Mouse (Mus musculus): ENCODE data around the gene Klhdc7b.
A peak's percentile ranks its signal among the peaks of the same experiment; 100 is the strongest.

Klhdc7b gene

DNA sequence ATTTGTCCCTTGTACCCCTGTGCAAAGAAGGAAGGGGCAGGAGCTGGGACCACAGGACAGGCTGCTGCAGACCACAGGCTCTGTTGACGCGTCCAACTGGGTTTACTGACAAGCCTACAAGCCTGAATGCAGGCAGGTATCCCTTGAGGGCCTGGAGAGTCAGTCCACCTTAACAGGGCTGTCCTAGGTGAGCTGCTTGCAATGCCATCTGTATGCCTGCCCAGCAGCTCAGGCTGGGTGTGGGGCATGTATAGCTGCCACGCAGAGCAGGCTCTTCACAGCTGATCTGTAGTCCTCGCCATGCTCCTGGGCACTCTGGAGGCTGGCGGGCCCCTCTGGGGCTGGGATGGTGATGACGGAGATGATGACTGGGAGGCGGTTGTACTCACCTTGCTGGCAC is at the start of gene Klhdc7b:
Klhdc7b (plus strand) TSS at position 301 of the 400 bp plus-strand sequence.
- DNase-seq (ENCODE audit: low spot score in 2 of 2) = no peak

DNA sequence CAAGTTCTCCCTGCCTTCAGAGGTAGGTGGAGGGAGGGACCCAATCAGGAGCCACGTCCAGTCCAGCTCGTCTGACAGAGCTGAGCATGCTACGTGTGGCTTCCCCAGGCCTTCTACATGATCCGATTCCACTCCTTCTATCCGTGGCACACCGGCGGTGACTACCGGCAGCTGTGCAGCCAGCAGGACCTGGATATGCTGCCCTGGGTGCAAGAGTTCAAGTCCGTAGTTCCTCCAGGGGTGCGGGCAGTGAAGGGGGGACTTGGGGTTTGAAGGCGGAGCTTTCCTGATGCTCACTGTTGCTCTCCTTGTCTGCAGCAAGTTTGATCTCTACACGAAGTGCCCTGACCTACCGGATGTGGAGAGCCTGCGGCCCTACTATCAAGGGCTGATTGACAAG is 48.3 kb upstream of the Klhdc7b start:
- DNase-seq (ENCODE audit: low spot score in 2 of 2) = no peak

DNA sequence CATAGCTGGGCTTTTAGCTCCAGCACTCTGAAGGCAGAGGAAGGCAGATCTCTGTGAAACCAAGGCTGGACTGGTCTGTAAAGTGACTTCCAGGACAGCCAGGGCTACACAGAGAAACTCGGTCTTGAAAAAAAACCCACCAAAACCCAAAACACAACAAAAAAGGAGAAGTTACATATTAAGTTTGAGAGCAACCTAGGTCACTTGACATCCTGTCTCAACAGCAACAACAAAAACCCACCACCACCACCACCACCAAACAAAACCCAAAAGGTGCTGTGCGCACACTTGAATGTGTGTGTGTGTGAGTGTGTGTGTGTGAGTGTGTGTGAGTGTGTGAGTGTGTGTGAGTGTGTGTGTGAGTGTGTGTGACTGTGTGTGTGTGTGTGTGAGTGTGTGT is 45.0 kb upstream of the Klhdc7b start:
- no peak for DNase-seq (ENCODE audit: low spot score in 2 of 2)

DNA sequence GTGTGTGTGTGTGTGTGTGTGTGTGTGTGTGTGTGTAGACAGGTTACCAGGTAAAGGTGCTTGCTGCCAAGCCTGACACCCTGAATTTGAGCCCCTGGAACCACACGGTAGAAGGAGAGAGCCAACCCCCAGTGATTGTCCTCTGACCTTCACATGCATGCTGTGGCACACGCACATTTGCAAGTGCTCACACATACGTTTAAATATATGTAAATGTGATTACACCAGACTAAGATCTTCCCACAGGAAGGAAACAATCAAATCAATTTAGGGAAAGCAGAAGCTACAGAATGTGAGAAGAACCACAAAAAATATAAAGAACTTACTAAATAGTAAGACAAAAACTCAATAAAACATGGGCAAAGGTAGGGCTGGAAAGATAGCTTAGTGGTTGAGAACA is 44.6 kb upstream of the Klhdc7b start:
- DNase-seq (ENCODE audit: low spot score in 2 of 2) = no peak

DNA sequence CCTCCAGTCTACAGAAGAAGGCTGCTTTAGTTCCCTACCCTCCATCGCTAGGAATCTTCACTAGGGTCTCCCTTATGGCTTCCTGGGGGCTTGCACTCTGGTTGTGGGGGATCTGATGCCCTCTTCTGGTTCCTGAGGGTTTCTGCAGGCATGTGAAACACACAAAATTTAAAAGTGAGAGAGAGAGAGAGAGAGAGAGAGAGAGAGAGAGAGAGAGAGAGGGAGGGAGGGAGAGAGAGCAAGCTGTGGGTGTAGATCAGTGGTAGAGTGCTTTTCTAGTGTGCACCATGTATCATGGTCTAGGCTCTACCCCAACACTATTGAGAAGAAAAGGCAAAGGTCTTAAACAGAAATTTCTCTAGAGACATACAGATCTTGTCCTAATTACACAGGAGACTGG is 43.0 kb upstream of the Klhdc7b start:
- no peak for DNase-seq (ENCODE audit: low spot score in 2 of 2)

- DNase-seq (ENCODE audit: low spot score in 2 of 2) = no peak
Measured at GRCm38 (mm10) chr15:89343325-89343724, 41.4 kb upstream of the Klhdc7b start.

GRCm38 (mm10) chr15:89350447-89350846 is 34.3 kb upstream of the Klhdc7b start:
- no peak for DNase-seq (ENCODE audit: low spot score in 2 of 2)

- DNase-seq (ENCODE audit: low spot score in 2 of 2) = no peak
Measured at GRCm38 (mm10) chr15:89351302-89351701, 33.4 kb upstream of the Klhdc7b start.

GRCm38 (mm10) chr15:89352054-89352453 is 32.7 kb upstream of the Klhdc7b start:
- DNase-seq (ENCODE audit: low spot score in 2 of 2) = no peak

DNA sequence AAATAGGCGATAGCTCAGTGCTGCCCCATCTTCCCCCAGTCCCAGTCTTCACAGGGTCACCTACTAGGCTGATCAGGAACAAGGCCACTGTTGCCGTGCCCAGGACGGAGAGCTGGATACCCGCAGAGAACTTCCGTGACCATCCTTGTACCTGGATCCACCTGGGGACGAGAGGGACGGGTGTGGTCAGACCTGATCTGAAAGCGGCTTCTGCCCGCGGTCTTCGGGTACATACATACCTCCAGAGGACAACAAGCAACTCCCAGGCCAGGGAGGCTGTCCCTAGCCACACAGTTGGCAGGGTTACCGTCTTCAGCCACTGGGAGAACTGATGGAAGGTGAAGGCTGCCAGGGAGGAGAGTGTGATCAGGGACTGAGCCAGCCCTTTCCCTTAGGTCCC is 31.9 kb upstream of the Klhdc7b start:
- no peak for DNase-seq (ENCODE audit: low spot score in 2 of 2)

- no peak for DNase-seq (ENCODE audit: low spot score in 2 of 2)
Measured at GRCm38 (mm10) chr15:89353837-89354236, 30.9 kb upstream of the Klhdc7b start.

- no peak for DNase-seq (ENCODE audit: low spot score in 2 of 2)
Measured at GRCm38 (mm10) chr15:89354455-89354854, 30.3 kb upstream of the Klhdc7b start.

DNA sequence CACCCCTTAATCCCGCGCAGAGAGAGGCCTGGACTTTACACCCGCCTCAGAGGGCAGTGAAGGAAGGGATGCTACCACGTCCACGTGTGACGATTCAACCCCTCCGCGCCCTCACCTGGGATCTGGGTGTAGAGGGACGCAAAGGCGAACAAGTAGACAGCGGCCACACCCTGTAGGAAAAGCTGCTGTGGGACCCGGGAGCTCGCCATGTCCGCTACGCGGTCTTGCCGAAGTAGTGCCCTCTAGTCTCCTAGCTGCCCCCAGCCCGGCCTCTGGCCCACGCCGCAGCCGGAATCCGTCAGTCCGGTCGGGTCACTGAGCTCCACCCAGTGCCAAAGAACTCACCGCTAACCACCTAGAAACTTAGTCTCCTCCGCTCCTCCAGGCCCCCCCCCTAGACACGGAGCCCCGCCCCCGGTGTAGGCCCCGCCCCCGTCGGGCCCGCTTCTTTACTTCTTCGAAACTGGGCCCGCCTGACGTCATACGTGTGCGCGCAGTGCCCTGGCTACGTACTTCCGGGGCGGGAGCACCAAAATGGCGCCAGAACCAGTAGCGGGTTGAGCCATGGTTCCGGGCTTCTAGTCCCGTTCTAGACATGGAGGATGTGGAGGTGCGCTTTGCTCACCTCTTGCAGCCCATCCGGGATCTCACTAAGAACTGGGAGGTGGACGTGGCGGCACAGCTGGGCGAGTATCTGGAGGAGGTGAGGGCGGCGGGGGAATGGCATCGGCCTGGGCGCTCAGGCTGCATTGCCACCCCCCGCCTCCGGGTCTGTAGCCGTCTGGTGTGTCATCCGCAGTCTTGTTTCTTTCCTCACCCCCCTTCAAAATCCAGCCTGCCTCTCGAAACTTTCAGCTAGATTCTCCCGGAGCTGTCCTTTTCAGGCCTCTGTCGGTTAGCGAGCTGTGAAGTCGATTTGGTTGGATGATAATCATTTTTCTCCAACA is 29.2 kb upstream of the Klhdc7b start, which contains the start of the genes Lmf2 and Ncaph2:
Lmf2 (minus strand) TSS at position 419 of the 947 bp plus-strand sequence.
Ncaph2 (plus strand) TSS at position 479 of the 947 bp plus-strand sequence.
- peak; percentile 94 to 96 for DNase-seq (ENCODE audit: low spot score in 2 of 2)

DNA sequence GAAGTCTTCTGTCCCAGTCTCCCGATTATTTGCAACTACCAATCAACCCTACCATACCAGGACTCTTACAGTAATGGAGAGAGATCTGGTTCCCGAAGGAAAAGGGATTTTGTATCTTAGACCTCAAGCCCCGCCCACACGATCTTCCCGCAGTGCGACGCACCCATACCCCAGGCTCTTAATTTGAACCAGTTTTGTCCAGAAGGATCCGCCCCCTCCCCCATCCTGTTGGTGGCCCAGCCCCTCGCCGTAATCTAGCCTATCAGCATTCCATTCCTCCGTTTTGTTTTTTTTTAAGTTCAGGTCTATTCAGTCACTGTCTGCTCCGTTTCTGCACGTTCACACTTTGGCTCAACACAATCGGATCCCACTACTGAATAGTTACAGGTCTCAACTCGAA is 28.3 kb upstream of the Klhdc7b start:
- peak; percentile 56 to 66 for DNase-seq (ENCODE audit: low spot score in 2 of 2)

GRCm38 (mm10) chr15:89358784-89359183 is 25.9 kb upstream of the Klhdc7b start:
- no peak for DNase-seq (ENCODE audit: low spot score in 2 of 2)

- DNase-seq (ENCODE audit: low spot score in 2 of 2) = no peak
Measured at GRCm38 (mm10) chr15:89363051-89363450, 21.7 kb upstream of the Klhdc7b start.

GRCm38 (mm10) chr15:89365141-89365551 is 19.6 kb upstream of the Klhdc7b start:
- DNase-seq (ENCODE audit: low spot score in 2 of 2) = no peak

- DNase-seq (ENCODE audit: low spot score in 2 of 2) = no peak
Measured at GRCm38 (mm10) chr15:89372068-89372467, 12.6 kb upstream of the Klhdc7b start.

- no peak for DNase-seq (ENCODE audit: low spot score in 2 of 2)
Measured at GRCm38 (mm10) chr15:89372536-89372935, 12.2 kb upstream of the Klhdc7b start.

GRCm38 (mm10) chr15:89373027-89373761 is 11.5 kb upstream of the Klhdc7b start:
- peak; percentile 86 to 89 for DNase-seq (ENCODE audit: low spot score in 2 of 2)

GRCm38 (mm10) chr15:89373762-89374248 is 10.9 kb upstream of the Klhdc7b start, which contains the start of gene Sco2:
Gene Sco2, minus strand, starts transcription at chr15:89373846.
- DNase-seq (ENCODE audit: low spot score in 2 of 2) = peak; percentile 95

DNA sequence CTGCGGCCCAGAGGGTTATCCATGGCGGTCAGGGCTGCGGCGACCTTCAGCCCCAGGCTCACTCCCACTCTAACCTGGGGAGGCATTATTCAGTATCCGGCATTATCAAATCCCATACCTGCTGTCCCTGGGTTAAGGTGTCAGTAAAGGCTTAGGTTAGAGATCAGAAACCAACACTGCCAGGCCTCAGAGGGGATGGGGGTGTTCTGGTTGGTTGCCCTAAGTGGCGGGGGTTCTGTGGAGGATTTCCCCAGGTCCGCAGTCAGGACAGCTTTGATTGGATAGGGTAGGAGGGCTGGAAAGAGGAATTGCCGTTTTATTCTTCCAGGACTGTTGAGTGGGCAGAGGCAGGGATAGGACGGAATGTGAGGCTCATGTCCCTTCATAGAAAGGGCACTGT is 10.4 kb upstream of the Klhdc7b start:
- no peak for DNase-seq (ENCODE audit: low spot score in 2 of 2)

Data from right cerebral cortex, adult 2 months (tissue).